Mouse (Mus musculus): ENCODE data around the gene Mei1.

GRCm38 (mm10) chr15:82106953-82107555 is 37.3 kb downstream of the Mei1 start:
- TF ChIP-seq CTCF (IDR thresholded peaks at IDR 0.05; ENCODE audit: low read depth): peak; percentile 68
- no peak for TF ChIP-seq EP300 (IDR thresholded peaks at IDR 0.05; ENCODE audit: low read depth)

Data from heart, postnatal 0 days (tissue).